ENCODE assay signal across 8 mouse cellular contexts in the genomic region with DNA sequence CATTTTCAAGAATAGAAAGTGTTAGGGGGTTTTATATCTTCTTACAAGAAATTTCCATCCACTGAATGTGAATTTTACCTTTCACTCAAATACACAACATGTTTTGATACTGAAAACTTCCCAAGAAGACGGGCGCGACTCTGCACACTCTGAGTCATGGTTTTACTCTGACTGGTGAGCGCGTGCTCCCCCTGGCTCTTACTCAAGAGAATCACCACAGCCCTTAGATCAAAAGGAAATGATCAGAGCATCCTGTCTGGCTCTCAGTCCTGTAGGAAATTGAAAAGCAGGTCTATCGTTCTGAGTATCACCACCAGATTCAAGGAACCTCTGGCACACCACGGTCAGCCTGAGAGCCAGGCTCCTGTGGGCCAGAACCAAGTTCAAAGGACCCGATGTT. TPM values are rescaled to one million over a fixed set of nuclear protein-coding genes. Genes with fewer than 3 reads are reported as not detected.
DNase-seq lines count a peak whose midpoint lies in the region.

No protein-coding gene starts in this region.

- peak; percentile 41 for DNase-seq in kidney, postnatal 14 days
- no peak for DNase-seq in kidney, adult 11 months
- peak; percentile 90 for DNase-seq in CD4-positive, CD25-positive, alpha-beta regulatory T cell, adult 2 months (ENCODE audit: low read depth, low spot score)
- DNase-seq in ZHBTc4 (ENCODE audit: low read depth, low spot score): peak; percentile 28
- peak; percentile 22 for DNase-seq in gastrocnemius, postnatal 25 days
- DNase-seq in lung, postnatal 4 days: peak; percentile 41 to 57
- DNase-seq in thymus, postnatal 25 days: peak; percentile 58
- no peak for DNase-seq in cerebellum, postnatal 4 days (ENCODE audit: low spot score in 2 of 2)

RNA-seq across cellular contexts. Expression of gene Rsph3a, which starts 5.8 kb away (rescaled TPM):
- 10 to 100 TPM; 21.9 to 23.1 TPM for total RNA-seq in gastrocnemius, postnatal 25 days (2021)

RNA-seq across cellular contexts. Expression of gene Tagap, which starts 13.8 kb away (rescaled TPM):
- total RNA-seq in gastrocnemius, postnatal 25 days (2021): 1 to 10 TPM; 1.8 TPM

Comparison
In these comparisons a context has a peak if more than half of its experiments do, and no peak if none do; other contexts are left out.
1. DNase-seq: peak in kidney, postnatal 14 days (single experiment), CD4-positive, CD25-positive, alpha-beta regulatory T cell, adult 2 months (single experiment), ZHBTc4 (single experiment), gastrocnemius, postnatal 25 days (single experiment), lung, postnatal 4 days (2 of 2) and thymus, postnatal 25 days (single experiment); none in kidney, adult 11 months (single experiment) and cerebellum, postnatal 4 days (0 of 2).